Mouse (Mus musculus) C2C12 (cell line): ENCODE results near the gene Nav2.

Experiments used
- CTCF ChIP-seq: IDR thresholded peaks from one replicate; pipeline ENCODE4 v1.5.1; 2011; ENCODE audit not compliant: control insufficient read depth, insufficient read depth, insufficient read length
- MAX ChIP-seq: IDR thresholded peaks from one replicate; pipeline ENCODE4 v1.6.1; 2011; ENCODE audit warnings: mild to moderate bottlenecking, control low read depth
- MYOD1 ChIP-seq: IDR thresholded peaks from one replicate; pipeline ENCODE4 v1.6.1; 2011; ENCODE audit warnings: low read depth; ENCODE audit not compliant: control insufficient read depth, insufficient read length
- MYOG ChIP-seq: IDR thresholded peaks from one replicate; pipeline ENCODE4 v1.6.1; 2011; ENCODE audit not compliant: control insufficient read depth, insufficient read length; ENCODE audit errors: extremely low read depth
- USF1 ChIP-seq: IDR thresholded peaks from one replicate; pipeline ENCODE4 v1.6.1; 2011; ENCODE audit warnings: low read depth, mild to moderate bottlenecking, control low read depth, moderate library complexity

DNA sequence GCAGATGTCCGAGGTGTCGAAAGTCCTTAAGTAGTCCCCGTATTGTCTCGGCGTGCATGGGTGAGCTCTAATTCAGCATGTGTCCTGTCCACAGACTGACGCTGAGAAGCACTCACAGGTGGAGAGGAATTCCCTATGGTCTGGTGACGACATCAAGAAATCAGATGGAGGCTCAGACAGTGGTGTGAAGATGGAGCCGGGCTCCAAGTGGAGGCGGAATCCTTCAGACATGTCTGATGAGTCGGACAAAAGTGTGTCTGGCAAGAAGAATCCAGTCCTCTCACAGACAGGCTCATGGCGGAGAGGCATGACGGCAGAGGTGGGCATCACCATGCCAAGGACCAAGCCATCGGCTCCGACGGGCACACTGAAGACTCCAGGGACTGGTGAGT, 637.2 kb downstream of the Nav2 start:
- TF ChIP-seq CTCF (no peak), MYOD1 (no peak), MAX (no peak), MYOG (no peak), USF1 (no peak)
